Mouse (Mus musculus) heart, embryonic 10.5 days (tissue): ENCODE measurements at regions not wholly inside any gene's neighbourhood (a gene's known extent, or its start where the extent isn't known, plus 50 kb on each side); places are given as distances from the start of the nearest gene placed in this dataset.
A peak's percentile ranks its signal among the peaks of the same experiment; 100 is the strongest.

Experiments used
- DNase-seq: peaks from one replicate; pipeline ENCODE4 v3.0.0-alpha.2; 2017; ENCODE audit warnings: low spot score
- H3K27ac ChIP-seq: fragments of 300-500 bp; sonication (generic); 2 replicates; pipeline ENCODE4 v1.5.1; 2016; ENCODE audit warnings: mild to moderate bottlenecking
- H3K27me3 ChIP-seq: fragments of 300-500 bp; sonication (generic); 2 replicates; pipeline ENCODE4 v1.6.1; 2016; ENCODE audit warnings: mild to moderate bottlenecking; ENCODE audit not compliant: poor library complexity, insufficient read depth, severe bottlenecking
- H3K36me3 ChIP-seq: fragments of 300-500 bp; sonication (generic); 2 replicates; pipeline ENCODE4 v1.6.1; 2016; ENCODE audit warnings: mild to moderate bottlenecking, moderate library complexity
- H3K4me1 ChIP-seq: fragments of 300-500 bp; sonication (generic); 2 replicates; pipeline ENCODE4 v1.6.1; 2016; ENCODE audit warnings: mild to moderate bottlenecking
- H3K4me3 ChIP-seq: fragments of 300-500 bp; sonication (generic); 2 replicates; pipeline ENCODE4 v1.5.1; 2016; ENCODE audit warnings: mild to moderate bottlenecking, moderate library complexity
- H3K9me3 ChIP-seq: fragments of 300-500 bp; sonication (generic); 2 replicates; pipeline ENCODE4 v1.6.1; 2016; ENCODE audit warnings: mild to moderate bottlenecking, moderate library complexity
- WGBS: fragments of 180-500 bp; shearing (Covaris S2); methylation state at CpG from one replicate; pipeline ENCODE4 v1.1.7; 2016; 5-methylcytosine and 5-hydroxymethylcytosine counted together

DNA sequence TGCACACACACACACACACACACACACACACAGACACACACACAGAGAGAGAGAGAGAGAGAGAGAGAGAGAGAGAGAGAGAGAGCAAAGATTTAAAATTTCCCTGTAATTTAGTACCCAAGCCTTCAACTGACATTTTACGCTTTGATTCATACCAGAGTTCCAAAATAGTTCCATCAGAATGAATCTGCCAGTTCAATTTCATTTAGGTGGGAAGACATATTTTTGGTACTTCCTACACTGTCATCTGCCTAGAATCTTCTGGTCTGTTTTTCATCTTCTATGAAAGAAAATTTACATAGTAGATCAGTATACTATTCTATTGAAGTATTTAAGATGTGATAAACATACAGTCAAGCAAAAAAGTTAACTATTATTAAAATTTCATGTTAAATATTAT is 1177.4 kb downstream of the Zpld1 start:
- no peak overlapping the region for H3K27ac ChIP-seq
- H3K4me1 ChIP-seq = no peaks in the 10 kb centered on the region
- no peak for DNase-seq
- H3K4me3 ChIP-seq = no peak overlapping the region
- 94% methylated on average over 1 of the region's 1 CpGs for WGBS
- no peaks in the 10 kb centered on the region for H3K36me3 ChIP-seq
- no peaks in the 10 kb centered on the region for H3K9me3 ChIP-seq
- H3K27me3 ChIP-seq = no peaks in the 10 kb centered on the region

DNA sequence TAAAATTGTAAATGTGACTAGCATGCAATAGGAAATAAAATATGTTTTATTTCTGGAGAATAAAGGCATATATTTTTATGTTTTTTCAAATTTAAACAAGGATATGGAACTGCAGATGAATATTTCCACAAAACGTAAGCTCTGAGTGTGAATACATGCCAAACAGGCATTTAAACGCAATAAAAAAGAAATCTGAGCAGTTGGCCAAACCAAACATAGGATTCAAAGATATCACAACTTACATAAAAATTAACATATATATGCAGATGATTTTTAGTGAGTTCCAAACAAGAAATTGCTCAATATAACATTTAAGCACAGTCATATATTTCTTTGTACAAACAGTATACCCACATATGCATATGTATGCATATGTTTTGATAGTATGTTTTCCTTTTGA is 1199.1 kb downstream of the Zpld1 start:
- no peak for DNase-seq
- H3K27me3 ChIP-seq = no peaks in the 10 kb centered on the region
- no peak overlapping the region for H3K4me3 ChIP-seq
- WGBS = 81% methylated on average over 2 of the region's 2 CpGs
- H3K27ac ChIP-seq = no peak overlapping the region
- no peaks in the 10 kb centered on the region for H3K4me1 ChIP-seq
- no peaks in the 10 kb centered on the region for H3K36me3 ChIP-seq
- H3K9me3 ChIP-seq = no peaks in the 10 kb centered on the region

DNA sequence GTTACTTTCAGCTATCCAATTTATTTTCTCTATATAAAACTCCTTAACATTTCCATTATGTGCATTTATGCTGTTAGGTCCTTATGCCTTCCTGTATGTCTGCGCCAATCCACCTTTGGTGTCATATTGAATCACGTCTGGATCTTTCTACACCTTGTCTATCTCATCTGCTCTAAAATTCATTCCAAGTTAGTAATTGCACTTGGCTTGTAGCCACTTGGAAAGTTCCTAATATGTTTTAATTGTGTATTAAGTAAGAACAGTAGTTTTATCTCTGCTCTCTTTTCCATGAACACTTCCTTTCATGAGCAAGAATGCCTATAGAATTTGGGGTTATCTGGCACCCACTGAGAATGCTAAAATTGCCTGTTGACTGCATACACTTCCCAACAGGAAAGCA is 1205.6 kb downstream of the Zpld1 start:
- H3K27ac ChIP-seq = no peak overlapping the region
- no peaks in the 10 kb centered on the region for H3K36me3 ChIP-seq
- H3K4me3 ChIP-seq = no peak overlapping the region
- H3K27me3 ChIP-seq = no peaks in the 10 kb centered on the region
- H3K4me1 ChIP-seq = no peaks in the 10 kb centered on the region
- WGBS = 81% methylated on average over 2 of the region's 2 CpGs
- no peaks in the 10 kb centered on the region for H3K9me3 ChIP-seq
- DNase-seq = no peak

DNA sequence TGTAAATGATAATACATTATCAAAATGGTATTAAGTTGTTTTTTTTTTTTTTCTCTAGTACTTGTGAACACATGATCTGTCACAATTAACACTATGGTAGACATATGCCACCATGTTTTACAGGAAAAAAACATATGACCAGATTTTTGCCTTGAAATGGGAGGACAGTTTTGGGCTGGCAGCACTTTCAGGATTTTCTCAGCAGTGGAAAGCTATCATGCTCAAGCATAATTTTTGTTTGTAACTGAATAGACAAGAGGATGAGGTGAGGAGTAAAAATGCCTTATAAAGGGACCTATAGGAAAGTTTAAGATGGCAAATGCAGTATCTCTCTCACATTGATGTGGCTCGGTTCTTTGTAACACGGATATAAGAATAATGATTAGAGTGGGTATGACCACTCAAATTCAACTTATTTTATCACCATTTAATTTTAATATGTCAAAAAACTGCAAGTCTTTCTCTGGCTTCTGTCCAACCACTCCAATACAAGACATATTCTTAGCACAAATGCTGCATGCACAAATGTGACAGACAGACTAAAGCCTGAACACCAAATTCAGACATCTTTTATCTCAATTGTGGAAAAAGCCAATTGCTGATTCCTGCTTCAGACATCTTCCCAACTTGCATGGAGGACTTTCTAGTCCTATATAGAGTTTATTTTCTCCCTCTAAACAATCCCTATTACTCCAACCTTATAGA is 1206.6 kb downstream of the Zpld1 start:
- no peak overlapping the region for H3K4me3 ChIP-seq
- WGBS = 81% methylated on average over 2 of the region's 2 CpGs
- no peaks in the 10 kb centered on the region for H3K4me1 ChIP-seq
- H3K27me3 ChIP-seq = no peaks in the 10 kb centered on the region
- no peaks in the 10 kb centered on the region for H3K9me3 ChIP-seq
- DNase-seq = no peak
- no peak overlapping the region for H3K27ac ChIP-seq
- H3K36me3 ChIP-seq = no peaks in the 10 kb centered on the region

DNA sequence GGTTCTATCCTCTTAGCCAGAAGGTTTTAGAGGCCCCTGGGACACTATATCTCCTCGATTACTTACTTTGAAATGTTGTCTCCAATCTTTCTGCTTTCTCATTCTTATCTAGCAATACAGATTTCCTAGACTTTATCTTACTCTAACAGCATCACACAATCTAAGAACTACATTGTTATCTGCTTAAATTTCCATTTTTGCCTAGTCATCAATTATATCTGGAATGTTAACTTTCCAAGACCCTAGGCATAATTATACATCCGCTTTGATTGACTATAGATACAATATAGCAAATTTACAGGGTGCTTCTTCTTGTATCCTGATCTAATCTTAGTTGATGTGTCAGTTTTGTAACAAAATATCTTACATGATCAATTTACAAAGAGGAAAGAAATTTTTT is 1217.3 kb downstream of the Zpld1 start:
- no peak overlapping the region for H3K27ac ChIP-seq
- WGBS = 74% methylated on average over 2 of the region's 2 CpGs
- H3K4me1 ChIP-seq = no peaks in the 10 kb centered on the region
- no peaks in the 10 kb centered on the region for H3K36me3 ChIP-seq
- no peak overlapping the region for H3K4me3 ChIP-seq
- no peaks in the 10 kb centered on the region for H3K27me3 ChIP-seq
- DNase-seq = no peak
- no peaks in the 10 kb centered on the region for H3K9me3 ChIP-seq

DNA sequence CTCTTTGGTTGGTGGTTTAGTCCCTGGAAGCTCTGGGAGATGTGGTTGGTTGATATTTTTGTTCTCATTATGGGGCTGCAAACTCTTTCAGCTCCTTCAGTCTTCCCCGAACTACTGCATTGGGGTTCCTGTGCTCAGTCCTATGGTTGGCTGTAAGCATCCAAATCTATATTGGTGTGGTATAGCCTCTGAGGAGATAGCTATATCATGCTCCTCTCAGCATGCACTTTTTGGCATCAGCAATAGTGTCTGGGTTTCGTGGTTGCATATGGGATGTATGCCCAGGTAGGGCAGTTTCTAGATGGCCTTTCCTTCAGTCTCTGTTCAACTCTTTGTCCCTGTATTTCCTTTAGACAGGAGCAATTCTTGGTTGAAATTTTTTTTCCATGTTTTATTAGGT is 1250.0 kb downstream of the Zpld1 start:
- H3K4me1 ChIP-seq = no peaks in the 10 kb centered on the region
- no peak for DNase-seq
- H3K36me3 ChIP-seq = no peaks in the 10 kb centered on the region
- WGBS = 79% methylated on average over 2 of the region's 2 CpGs
- H3K9me3 ChIP-seq = no peaks in the 10 kb centered on the region
- H3K27ac ChIP-seq = no peak overlapping the region
- no peaks in the 10 kb centered on the region for H3K27me3 ChIP-seq
- H3K4me3 ChIP-seq = no peak overlapping the region

DNA sequence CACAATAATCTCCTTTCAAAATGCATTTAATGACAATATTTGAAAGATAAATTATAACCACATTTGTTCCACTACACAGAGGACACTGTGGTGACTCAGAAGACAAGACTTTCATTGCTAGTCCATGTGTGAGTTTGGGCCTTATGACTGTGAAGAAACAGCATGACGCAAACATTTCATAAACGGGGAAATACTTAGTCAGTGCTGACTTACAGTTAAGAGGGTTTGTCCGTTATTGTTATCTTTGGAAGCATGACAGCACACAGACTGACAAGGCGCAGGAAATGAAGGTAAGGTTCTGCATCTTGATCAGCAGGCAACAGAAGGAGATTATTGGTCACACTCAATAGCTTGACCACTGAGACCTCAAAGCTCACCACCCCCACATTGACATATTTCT is 1255.8 kb downstream of the Zpld1 start:
- Histone ChIP-seq H3K27me3 (no peaks in the 10 kb centered on the region), H3K36me3 (no peaks in the 10 kb centered on the region), H3K9me3 (no peaks in the 10 kb centered on the region), H3K27ac (no peak overlapping the region), H3K4me1 (no peaks in the 10 kb centered on the region), H3K4me3 (no peak overlapping the region)
- no peak for DNase-seq
- WGBS = 80% methylated on average over 4 of the region's 4 CpGs

DNA sequence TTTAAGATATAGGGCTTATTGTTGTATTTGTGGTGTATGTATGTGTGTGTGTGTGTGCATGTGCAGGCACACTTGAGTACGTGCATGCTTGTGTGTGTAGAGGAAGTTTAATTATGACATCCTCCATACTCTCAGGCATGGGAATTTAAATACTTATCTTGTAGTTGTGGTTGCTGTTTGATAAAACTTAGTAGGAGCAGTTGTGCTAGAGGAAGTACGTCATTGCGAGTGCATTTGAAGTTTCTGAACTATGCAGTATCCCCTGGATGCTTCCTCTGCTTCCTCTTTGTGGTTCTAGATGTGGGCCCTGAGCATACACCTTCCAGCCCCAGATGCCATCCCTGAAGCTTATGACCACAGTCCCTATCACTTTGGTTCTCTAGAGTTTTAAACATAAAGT is 1281.5 kb downstream of the Zpld1 start:
- Histone ChIP-seq H3K4me1 (no peaks in the 10 kb centered on the region), H3K27me3 (no peaks in the 10 kb centered on the region), H3K36me3 (no peaks in the 10 kb centered on the region), H3K27ac (no peak overlapping the region), H3K9me3 (no peaks in the 10 kb centered on the region), H3K4me3 (no peak overlapping the region)
- DNase-seq = no peak
- 72% methylated on average over 3 of the region's 3 CpGs for WGBS

DNA sequence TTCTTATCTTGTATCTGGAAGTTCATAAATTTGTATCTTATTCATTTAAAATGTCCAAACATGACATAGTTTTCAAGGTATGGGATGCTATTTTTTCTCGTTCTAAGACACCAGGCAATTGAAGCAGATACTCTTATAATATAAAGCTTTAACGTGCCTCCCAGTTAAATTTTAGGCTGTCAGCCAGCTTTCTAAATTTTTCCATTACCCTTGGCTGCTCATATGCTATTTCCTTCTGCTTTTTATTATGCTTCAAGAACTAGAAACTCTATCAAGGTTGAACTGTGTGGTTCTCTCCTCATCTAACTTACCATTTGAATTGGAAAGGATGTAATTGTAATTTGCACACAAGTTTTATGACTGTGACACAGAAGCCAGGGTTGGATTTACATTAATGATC is 1324.1 kb downstream of the Zpld1 start:
- DNase-seq = no peak
- H3K9me3 ChIP-seq = no peaks in the 10 kb centered on the region
- 68% methylated on average over 2 of the region's 2 CpGs for WGBS
- H3K4me3 ChIP-seq = no peak overlapping the region
- no peaks in the 10 kb centered on the region for H3K27me3 ChIP-seq
- H3K4me1 ChIP-seq = no peaks in the 10 kb centered on the region
- H3K36me3 ChIP-seq = no peaks in the 10 kb centered on the region
- no peak overlapping the region for H3K27ac ChIP-seq

DNA sequence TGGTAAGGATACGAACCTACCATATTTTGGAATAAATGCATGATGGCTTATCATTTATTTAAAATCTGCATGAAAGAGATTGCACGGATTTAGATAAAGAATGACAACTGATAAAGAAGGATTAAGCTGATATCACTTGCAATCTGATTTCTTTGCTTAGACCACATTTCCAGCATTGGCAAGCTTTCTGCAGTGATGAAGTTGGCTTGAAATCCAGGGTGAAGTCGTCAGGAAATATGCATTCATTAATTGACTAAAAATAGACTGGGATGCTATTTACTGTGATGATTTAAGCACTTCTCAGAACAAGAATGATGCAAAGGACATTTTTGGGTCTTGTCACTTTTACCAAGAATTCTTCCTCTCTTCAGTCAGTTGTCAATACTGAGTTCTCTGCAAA is 1341.1 kb downstream of the Zpld1 start:
- Histone ChIP-seq H3K4me3 (no peak overlapping the region), H3K9me3 (no peaks in the 10 kb centered on the region), H3K4me1 (no peaks in the 10 kb centered on the region), H3K36me3 (no peaks in the 10 kb centered on the region), H3K27me3 (no peaks in the 10 kb centered on the region), H3K27ac (no peak overlapping the region)
- WGBS = 76% methylated on average over 3 of the region's 3 CpGs
- DNase-seq = no peak

DNA sequence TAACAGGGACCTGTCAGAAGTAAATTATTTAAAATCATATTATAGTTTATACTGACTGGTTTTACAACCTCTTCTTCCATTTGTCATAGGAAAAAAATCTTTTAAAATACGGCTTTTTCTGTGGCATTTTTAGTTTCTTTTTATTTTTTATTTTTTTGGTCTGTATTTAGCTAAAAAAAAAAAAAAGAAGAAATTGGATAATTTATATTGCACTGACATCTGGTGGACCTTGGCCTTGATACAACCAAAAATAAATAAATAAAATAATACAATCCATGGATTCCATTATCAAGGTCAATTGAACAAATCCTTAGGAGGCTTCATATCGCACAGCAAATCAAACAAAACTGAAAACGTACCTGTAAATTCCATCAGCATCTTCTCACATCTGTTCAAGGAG is 1352.5 kb downstream of the Zpld1 start:
- Histone ChIP-seq H3K27ac (no peak overlapping the region), H3K9me3 (no peaks in the 10 kb centered on the region), H3K36me3 (no peaks in the 10 kb centered on the region), H3K4me3 (no peak overlapping the region), H3K4me1 (no peaks in the 10 kb centered on the region), H3K27me3 (no peaks in the 10 kb centered on the region)
- 85% methylated on average over 3 of the region's 3 CpGs for WGBS
- DNase-seq = no peak

DNA sequence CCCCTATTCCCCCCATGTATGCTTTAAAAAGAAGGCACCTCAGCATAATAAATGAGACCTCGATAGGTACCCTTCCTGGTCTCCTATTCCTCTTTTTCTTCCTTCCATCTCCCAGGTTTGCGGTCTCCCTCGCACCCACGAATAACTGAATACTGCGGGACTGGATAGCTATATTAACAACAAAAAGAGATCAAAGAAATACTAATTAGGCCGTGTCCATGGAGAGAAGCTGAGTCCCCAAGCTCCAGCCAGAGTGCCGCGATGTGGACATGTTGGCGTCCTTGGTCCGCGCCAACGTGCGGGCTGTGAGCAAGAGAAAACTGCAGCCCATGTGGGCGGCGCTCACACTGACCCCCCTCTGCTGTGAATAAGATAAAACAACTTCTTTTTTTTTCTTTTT is 1382.0 kb downstream of the Zpld1 start:
- 90% methylated on average over 15 of the region's 15 CpGs for WGBS
- DNase-seq = peak; percentile 64
- H3K36me3 ChIP-seq = no peaks in the 10 kb centered on the region

DNA sequence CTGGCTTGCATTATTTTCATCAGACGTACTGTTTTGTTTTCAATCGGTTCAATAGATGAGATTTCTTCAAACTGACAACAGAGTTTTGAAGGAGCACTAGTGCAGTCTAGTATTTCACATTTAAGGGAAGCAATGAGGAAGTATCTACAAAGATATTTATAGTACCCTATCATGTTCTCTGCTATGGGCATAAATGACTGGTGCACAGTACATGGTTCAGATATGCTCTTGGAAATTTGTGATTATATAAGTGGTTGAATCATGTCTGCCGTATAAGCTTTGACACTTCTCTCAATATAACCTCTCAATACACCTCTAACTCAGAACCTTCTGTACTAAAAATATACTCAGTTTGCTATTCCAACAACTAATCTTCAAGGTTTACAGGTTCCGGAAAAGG is 1390.7 kb downstream of the Zpld1 start:
- Histone ChIP-seq H3K9me3 (no peaks in the 10 kb centered on the region), H3K4me1 (no peaks in the 10 kb centered on the region), H3K27ac (no peak overlapping the region), H3K27me3 (no peaks in the 10 kb centered on the region), H3K4me3 (no peak overlapping the region), H3K36me3 (no peaks in the 10 kb centered on the region)
- no peak for DNase-seq
- WGBS = 83% methylated on average over 4 of the region's 4 CpGs

More for the DNA sequence above, 1382.0 kb downstream of the Zpld1 start:
- no peaks in the 10 kb centered on the region for H3K27me3 ChIP-seq
- H3K4me1 ChIP-seq = no peaks in the 10 kb centered on the region
- H3K9me3 ChIP-seq = no peaks in the 10 kb centered on the region
- H3K4me3 ChIP-seq = no peak overlapping the region
- no peak overlapping the region for H3K27ac ChIP-seq

DNA sequence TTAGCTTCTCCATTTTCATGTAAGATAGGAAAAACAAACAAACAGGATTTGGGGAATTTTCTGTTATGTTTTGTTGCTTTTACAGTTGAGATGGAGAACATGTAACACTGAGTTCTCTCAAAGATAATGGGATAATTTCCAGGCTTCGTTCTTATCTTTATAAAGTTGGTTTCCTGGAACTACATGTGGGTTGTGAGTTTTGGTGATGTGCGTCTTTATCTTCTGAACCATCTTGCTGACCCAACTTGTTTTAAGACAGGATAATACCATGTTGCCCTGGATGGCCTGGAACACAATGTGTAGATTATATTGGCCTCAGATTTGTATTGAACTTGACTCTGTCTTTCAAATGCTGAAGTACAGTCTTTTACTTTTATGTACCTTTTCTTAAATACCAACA is 1394.0 kb downstream of the Zpld1 start:
- no peak overlapping the region for H3K27ac ChIP-seq
- no peaks in the 10 kb centered on the region for H3K9me3 ChIP-seq
- no peak for DNase-seq
- H3K27me3 ChIP-seq = no peaks in the 10 kb centered on the region
- H3K36me3 ChIP-seq = no peaks in the 10 kb centered on the region
- WGBS = 60% methylated on average over 2 of the region's 2 CpGs
- H3K4me1 ChIP-seq = no peaks in the 10 kb centered on the region
- H3K4me3 ChIP-seq = no peak overlapping the region
